Mouse (Mus musculus) induced T-regulatory cell, adult 2 months (primary cell): ENCODE measurements around the gene Ranbp2.

Experiments used
- DNase-seq: peaks from one replicate; pipeline ENCODE4 v3.0.0-alpha.2; 2012; ENCODE audit warnings: low read depth

The Ranbp2 gene

DNA sequence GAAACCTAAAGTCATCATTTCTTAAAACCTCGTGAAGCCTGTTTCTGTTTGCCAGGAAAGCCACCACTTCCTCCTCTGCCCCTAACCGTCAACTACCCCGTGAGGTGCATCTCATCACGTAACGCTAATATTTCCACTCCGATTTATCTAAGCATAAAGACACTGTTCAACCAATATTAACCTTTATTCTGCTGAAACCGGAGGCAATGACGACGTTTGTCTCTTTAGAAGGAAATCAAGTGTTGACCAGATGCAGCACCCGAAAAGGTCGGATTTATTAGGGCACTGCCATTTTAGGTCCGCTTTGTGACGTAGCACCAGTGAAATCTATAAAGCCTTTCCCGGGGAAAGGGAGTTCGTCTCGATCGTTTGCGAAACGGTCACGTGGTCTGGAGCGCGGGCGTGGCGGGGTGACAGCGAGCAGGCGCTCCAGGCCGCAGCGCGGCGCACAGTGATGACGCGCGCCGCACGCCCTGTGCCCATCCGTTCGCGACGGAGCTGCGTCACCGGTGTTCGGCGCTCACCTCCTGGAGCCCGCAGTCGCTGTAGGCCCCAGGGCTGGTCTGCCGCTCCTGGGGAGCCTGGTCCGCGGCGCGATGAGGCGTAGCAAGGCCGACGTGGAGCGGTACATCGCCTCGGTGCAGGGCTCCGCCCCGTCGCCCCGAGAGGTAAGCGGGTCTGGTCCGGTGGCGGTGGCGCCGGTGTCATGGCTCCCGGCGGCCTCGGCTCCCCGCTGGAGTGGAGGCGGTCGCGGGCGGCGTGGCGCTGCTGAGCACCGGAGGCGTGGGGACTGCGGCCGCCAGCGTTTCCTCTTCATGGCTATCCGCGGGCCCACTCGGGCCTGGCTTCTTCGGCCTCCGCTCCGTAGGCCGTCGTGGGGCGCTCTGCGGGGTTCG lies at the start of gene Ranbp2:
TSS of gene Ranbp2 (plus strand) at position 537 of the 896 bp plus-strand sequence.
- DNase-seq = peak; percentile 98

DNA sequence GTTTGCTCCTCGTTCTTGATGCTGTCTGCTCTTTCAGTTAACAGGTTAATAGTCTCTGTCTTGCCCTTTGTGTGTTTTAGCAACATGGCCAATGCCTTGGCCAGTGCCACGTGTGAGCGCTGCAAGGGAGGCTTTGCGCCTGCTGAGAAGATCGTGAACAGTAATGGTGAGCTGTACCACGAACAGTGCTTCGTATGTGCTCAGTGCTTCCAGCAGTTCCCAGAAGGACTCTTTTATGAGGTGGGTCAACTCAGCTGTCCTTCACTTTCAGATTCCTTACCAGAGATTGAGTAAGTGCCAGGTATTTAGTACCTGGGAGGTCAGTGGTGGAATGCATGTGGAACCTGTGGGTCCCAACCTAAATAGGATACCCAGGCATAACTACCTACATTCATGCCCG lies 47.8 kb upstream of the Ranbp2 start:
- no peak for DNase-seq

DNA sequence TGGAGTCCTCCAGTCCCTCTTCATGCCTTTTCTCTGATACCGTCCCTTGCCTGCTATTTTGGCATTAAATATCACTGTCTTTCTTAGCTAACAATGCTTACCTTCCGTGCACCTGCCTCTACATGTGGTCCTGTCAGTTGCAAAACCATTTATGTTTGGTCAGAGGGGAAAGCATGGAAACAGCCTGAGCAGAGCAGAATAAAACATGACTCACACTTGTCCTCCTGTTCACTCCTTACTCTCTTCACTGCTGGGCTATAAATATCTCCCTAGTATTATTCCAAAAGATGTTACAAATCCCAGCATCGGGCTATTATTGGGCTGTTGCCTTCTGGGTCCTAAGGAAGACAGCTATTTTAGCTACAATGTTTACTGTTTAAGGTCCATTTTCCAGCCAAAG lies 44.9 kb upstream of the Ranbp2 start:
- DNase-seq = no peak

DNA sequence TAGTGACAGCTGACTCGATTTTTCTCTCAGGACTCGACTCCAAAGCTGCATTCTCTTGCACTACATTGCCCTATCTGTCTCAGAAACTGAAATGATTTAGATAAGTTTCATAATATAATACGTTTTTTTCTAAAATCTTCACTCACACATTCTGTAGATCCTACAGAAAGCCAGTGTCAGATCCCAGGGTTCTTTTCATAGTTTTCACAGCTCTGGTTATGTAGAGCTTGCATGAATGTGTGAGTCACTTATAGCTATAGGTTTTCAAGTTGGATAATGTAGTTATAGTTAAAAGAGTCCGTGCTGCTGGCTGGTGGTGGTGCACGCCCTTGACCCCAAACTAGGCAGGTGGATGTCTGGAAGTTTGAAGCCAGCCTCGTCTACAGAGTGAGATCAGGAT lies 42.1 kb upstream of the Ranbp2 start:
- DNase-seq = no peak

DNA sequence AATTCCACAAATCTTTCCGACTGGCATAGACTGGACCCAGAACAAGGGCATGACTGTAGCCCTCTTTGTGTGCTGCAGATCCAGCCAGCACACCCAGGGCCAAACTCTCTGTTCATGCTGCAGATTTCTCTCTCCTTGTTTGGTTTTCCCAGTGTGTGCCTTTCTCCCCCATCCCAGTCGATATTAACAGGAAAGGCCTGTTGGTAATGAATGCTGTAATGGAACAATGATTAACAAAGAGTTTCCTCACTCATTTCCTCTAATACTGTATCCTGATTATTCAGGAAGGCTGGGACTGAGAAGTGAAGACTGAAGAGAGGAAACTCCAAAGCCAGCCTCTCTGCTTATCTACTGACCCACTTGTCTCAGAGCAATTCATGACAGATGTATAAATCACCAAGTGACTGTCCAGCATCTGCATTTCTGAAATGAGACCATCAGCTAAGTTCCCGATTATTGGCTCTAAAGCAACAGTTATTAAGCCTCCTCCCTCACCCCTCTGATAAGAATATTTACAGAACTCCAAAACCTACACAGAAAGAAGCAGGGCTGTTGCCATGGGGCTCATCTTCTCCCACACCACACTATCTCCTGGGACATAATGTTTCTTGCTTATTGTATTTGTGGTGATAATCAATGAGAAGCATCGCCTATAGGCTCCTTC lies 41.3 kb upstream of the Ranbp2 start:
- DNase-seq = no peak

DNA sequence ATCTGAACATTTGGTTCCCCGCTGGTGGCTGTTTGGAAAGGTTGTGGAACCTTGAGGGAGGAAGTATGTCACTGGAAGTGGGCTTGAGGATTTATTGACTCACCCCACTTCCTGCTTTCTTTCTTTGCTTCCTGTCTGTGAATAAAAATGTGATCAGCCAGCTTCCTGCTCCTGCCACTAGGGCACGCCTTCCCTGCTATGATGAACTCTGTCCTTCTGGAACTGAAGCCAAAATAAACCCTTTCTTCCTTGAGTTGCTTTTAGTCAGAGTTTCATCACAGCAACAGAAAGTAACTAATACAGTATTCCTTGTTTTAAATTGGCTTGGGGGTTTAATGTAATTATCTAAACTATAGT lies 40.8 kb upstream of the Ranbp2 start:
- peak; percentile 61 for DNase-seq

DNA sequence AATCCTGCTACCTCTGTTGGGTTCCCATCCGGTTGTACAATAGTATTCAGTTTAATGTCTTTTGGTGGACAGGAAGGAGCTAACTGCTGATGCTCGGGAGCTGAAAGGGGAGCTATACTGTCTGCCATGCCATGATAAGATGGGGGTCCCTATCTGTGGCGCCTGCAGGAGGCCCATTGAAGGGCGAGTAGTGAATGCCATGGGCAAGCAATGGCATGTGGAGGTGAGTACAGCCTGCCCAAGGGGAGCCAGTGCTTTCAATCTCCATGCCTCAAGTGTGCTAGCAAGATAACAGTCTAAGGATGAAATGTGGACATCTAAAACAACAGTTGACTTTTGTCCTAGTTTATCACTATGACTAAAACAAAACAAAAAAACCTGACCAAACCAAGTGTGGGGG lies 34.4 kb upstream of the Ranbp2 start:
- no peak for DNase-seq

DNA sequence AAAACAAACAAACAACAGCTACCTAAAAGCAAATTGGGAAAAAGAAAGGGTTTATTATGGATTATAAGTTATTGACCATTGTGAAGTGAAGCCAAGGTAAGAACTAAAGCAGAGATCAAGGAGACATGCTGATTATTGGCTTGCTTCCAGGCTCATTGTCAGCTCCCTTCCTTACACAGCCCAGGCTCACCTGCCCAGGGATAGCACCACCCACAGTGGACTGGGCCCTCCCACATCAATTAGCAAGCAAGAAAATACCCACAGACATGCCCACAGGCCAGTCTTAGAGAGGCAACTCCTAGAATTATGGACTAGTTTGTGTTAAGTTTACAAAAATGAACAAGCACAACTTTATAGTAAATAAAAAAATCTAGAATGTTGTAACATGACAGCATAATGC lies 33.9 kb upstream of the Ranbp2 start:
- DNase-seq = no peak

DNA sequence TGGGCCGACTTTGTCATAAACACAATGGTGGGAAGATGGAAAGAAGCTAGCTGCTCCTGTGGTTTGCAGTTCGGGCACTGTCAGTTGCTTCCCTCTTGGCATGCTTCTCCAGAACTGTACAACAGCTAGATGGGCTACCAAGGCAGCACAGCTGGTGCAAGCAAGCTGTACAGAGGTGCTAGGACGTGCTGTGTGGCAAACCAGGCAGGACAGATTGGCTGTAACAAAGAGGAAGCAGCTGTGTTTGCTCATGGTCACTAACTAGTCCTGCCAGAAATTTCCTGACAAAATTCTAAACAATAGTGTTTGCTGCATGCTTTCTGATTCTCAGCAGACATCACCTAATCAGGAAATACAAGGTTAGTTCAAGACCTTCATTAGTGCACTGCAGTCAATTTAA lies 30.0 kb upstream of the Ranbp2 start:
- no peak for DNase-seq

DNA sequence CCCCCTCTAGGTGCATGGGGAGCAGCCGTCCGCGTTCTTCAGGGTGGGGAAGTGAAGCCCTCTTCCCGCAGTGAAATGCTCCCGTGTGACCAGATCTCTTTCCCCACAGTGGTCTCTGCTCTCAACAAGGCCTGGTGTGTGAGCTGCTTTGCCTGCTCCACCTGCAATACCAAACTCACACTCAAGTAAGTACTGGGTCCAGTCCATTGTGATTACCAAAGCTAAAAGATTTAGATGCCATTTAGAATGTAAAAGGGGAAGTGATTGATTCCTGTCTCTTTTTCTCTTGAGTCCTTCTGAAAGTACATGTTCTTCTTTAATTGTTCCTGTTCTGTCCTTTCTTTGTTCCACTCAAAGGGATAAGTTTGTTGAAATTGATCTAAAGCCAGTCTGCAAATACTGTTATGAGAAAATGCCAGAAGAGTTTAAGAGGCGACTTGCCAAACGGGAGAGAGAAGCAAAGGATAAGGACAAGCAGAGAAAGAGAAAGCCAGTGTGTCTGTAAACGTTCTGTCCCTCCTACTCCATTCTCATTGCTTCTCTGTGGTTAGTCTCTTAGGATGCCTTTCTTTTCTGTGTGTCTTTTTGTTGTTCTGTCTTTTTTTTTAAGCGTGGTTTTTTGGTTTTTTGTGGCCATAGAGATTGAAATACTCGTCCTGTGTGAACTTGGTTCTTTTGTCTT lies 28.3 kb upstream of the Ranbp2 start:
- DNase-seq = no peak

DNA sequence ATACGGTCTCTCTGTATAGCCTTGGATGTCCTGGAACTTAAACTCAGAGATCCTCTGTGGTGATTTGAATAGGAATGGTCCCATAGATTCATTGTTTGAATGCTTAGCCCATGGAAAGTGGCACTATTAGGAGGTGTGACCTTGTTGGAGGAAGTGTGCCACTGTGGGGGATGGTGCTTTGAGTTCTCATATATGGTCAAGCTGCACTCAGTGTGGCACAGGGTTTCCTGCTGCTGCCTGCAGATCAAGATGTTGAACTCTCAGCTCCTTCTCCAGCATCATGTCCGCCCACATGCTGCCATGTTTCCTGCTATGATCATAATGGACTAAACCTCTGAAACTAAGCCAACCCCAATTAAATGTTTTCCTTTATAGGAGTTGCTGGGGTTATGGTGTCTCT lies 18.8 kb upstream of the Ranbp2 start:
- DNase-seq = no peak

DNA sequence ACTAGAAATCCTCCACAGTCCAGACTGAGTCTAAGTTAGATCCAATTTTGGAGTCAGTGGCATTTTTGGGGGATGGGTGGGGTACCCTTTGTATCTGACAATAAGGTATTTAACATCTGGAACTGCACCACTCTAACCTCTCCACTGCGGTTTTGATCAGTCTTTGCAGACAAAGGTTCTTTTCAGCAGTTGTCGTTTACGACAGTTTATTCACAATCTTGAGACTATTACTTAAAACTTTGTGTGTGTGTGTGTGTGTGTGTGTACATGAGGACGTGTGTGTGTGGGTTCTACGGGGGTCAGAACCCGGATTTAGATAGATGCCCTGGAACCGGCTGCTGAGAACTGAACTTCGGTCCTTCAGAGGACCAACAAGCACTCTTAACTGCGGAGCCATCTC lies 870 bp upstream of the Ranbp2 start:
- DNase-seq = no peak

DNA sequence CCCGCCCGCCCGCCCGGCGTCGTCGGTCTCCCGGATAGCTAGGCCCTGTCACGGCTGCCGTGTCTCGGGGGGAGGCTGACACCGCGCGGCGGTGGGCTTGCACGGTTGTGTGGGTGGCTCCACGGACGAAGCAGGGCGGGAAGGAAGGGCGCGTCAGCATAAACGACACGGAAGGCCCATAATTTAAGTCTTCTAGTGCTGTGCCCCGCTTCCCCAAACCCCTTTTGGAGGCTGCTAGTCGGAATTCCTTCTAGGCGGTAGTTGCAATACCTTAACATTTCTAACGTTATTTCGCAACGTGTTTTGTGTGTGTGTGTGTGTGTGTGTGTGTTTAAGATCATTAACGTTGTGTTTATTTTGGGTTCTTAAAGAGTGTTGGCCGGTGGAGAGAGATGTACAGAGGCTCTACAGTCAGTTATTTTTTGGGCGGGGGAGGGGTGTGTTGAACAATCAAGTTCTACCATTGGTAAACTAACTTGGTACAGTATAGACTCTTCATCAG lies 611 bp downstream of the Ranbp2 start:
- DNase-seq = peak; percentile 78

DNA sequence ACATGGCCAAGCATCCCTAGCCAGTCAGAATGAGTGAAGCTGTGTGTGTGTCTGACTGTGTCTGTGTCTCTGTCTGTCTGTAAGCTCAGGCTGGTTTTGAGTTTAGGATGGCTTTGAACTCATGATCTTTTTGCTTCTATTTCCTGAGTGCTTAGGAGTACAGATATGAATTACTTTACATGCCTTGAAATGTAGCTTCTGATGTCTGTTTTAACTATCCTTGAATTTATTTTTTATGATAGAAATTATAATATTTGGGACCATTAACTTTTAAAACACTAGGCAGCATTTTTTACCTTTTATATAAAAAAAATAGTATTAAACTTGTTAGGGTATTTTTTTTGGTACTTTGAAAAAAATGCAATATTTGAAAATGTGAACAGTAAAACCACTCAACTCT lies 4.9 kb downstream of the Ranbp2 start:
- no peak for DNase-seq

DNA sequence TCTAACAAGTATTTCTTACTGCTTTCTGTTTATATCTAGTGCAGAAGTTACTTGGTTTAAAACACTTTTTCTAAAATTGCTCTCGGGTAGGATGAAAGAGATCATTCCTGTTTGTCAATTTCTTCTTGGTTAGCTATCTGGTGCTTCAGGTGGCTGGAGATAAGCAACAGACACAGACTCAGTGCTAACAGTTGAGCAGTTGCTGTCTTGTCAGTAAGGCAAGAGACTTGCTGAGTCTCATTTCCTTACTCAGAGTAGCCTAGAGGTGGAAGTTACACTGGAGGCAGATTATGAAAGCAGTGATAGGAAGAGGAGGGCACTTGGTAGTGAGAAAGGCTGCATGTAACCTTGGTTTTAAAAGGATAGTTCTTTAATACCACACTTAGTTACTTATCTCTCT lies 5.5 kb downstream of the Ranbp2 start:
- DNase-seq = no peak

DNA sequence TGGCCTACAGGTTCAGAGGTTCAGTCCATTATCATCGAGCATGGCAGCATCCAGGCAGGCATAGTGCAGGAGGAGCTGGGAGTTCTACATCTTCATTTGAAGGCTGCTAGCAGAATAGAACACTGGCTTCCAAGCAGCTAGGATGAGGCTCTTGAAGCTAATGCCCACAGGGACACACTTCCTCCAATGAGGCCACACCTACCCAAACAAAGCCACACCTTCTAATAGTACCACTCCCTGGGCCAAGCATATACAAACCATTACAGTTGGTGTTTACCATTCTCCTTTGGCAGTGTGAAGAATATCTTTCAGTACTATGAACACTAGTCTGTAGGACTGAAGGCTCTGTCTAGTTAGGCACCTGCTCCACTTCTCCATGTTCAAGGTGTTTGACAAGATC lies 13.2 kb downstream of the Ranbp2 start:
- no peak for DNase-seq

DNA sequence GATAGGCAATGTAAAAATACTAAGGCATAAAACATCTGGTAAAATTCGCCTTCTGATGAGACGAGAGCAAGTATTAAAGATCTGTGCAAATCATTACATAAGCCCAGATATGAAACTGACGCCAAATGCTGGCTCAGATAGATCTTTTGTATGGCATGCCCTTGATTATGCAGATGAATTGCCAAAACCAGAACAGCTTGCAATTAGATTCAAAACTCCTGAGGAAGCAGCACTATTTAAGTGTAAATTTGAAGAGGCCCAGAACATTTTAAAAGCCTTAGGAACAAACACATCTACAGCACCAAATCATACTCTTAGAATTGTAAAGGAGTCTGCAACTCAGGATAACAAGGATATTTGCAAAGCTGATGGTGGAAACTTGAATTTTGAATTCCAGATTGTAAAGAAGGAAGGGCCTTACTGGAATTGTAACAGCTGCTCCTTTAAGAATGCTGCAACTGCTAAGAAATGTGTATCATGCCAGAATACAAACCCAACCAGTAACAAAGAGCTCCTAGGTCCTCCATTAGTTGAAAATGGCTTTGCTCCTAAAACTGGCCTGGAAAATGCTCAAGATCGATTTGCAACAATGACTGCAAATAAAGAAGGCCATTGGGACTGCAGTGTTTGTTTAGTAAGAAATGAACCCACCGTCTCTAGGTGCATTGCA lies 30.5 kb downstream of the Ranbp2 start:
- DNase-seq = no peak

DNA sequence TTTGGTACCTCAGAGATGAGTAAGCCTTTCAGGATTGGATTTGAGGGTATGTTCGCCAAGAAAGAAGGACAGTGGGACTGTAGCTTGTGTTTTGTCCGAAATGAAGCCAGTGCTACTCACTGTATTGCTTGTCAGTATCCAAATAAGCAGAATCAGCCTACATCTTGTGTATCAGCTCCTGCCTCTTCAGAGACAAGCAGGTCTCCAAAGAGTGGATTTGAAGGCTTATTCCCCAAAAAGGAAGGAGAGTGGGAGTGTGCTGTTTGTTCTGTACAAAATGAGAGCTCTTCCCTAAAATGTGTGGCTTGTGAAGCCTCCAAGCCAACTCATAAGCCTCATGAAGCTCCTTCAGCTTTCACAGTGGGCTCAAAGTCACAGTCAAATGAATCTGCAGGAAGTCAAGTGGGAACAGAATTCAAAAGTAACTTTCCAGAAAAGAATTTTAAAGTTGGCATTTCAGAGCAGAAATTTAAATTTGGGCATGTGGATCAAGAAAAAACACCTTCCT lies 31.4 kb downstream of the Ranbp2 start:
- DNase-seq = no peak

DNA sequence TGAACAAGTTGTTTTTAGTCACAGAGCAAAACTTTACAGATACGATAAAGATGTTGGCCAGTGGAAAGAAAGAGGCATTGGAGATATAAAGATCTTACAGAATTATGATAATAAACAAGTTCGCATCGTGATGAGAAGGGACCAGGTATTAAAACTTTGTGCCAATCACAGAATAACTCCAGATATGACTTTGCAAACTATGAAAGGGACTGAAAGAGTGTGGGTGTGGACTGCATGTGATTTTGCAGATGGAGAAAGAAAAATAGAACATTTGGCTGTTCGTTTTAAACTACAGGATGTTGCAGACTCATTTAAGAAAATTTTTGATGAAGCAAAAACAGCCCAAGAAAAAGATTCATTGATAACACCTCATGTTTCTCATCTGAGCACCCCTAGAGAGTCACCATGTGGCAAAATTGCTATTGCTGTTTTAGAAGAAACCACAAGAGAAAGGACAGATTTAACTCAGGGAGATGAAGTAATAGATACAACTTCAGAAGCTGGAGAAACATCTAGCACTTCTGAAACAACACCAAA lies 33.3 kb downstream of the Ranbp2 start:
- peak; percentile 62 for DNase-seq

DNA sequence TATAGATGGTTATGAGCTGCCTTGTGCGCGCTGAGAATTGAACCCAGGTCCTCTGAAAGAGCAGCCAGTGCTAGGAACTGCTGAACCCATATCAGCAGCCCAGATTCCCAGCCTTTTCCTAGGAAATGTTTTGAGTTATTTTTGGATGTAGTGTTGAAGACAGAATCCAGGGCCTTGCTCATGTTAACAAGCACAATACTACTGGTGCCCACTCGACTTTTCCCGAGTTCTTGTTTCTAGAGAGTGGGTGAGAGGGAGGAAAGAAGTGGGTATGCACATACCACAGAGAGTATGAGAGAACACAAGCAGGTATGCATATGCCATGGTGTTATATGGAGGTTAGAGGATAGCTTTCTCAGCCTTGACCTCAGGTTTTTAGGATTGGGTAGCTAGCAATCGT lies 44.3 kb downstream of the Ranbp2 start:
- no peak for DNase-seq

DNA sequence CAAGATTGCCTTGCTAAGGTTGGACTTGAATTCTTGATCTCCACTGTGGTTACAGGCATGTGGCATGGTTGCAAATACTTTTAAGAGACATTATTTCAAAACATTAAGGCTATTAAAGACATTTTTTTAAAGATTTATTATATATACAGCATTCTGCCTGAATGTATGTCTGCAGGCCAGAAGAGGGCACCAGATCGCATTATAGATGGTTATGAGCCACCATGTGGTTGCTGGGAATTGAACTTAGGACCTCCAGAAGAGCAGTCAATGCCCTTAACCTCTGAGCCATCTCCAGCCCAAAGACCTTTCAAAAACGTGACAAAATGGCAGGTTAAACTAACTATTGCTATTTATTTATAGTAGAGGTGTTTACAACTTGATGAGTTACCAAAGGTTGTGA lies 48.9 kb downstream of the Ranbp2 start:
- no peak for DNase-seq

DNA sequence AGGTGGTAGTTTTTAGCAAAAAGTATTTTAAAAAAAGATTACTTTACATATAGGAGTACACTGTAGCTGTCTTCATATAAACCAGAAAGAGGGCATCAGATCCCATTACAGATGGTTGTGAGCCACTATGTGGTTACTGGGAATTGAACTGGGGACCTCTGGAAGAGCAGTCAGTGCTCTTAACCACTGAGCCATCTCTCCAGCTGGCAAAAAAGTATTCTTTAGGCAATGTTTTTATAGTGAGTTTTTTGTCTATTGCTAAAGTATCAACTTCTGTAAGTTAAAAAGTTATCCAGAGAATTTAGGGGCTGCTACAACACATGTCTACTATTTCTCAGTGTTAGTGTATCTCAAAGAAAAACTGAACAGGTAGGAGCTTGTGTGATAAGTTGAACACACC lies 50.0 kb downstream of the Ranbp2 start:
- DNase-seq = no peak
